Mouse (Mus musculus) gastrocnemius, postnatal 14 days (tissue): ENCODE results near the gene Adora2b. TPM values are rescaled to one million over a fixed set of nuclear protein-coding genes. Genes with fewer than 3 reads are reported as not detected.

Experiments used
- DNase-seq: peaks from one replicate; pipeline ENCODE4 v3.0.0; 2021; ENCODE audit warnings: mixed read lengths
- intact Hi-C: fragments of 180-260 bp; cut with DNase I; formaldehyde crosslinking; loops from one replicate; pipeline ENCODE4 v1.15.1; 2025; ENCODE audit warnings: low total_unique reads
- long read RNA-seq, 2 experiments: library from polyadenylated mRNA; stranded (forward); transcript quantifications; one replicate each; pipeline ENCODE4 v2.0.0; 2021
- total RNA-seq, 2 experiments: library from RNA; stranded (reverse); gene quantifications; 2 replicates each; pipeline ENCODE4 v1.2.3; 2021

Adora2b gene
- total RNA-seq, result 1 to 10 TPM in 1 of 2 experiments, under 1 TPM in 1; 0.57 to 1.4 TPM
- long read RNA-seq, experiment 1, result 0 reads
- long read RNA-seq, experiment 2, partial matches to known transcripts, result 0 of 3 reads
- long read RNA-seq, experiment 2, other reads (novel, unspliced or antisense), result 0 of 3 reads

DNA sequence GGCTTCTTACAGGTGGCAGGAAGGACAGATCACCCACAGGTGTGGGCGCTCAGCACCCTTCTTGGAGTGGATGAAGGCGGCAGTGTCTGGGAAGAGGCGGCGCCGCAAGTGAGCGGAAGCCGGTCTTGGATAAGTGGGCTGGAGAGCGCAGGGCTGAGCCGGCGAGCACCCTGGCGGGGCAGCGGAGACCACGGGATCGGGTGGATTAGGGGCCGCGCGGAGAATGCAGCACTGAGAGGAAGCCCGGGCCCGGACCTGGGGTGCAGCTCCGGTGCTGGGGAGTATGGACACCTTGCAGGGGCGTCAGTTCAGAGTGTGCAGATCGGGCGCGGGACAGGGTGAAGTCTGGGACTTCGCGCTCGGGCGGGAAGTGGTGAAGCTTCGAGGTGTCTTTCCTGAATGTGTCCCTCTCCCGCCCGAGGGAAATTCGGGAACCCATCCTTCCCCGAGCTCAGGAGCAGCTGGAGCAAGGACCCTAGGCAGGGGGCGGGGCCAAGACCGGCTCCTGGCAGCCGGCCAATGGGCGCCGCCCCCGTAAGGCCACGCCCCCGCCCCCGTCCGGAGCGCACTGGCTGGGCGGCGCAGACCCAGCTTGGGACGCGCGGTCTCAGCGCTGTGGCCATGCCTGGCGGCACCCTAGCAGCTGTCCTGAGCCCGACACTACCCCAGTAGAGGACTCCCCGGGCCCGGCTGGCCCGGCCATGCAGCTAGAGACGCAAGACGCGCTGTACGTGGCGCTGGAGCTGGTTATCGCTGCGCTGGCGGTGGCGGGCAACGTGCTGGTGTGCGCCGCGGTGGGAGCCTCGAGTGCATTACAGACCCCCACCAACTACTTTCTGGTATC, at the start of gene Adora2b:
Gene Adora2b (plus strand): TSS at position 584 of the 844 bp plus-strand sequence.
- DNase-seq, result peak; percentile 77
- intact Hi-C loops, result no loop called here

DNA sequence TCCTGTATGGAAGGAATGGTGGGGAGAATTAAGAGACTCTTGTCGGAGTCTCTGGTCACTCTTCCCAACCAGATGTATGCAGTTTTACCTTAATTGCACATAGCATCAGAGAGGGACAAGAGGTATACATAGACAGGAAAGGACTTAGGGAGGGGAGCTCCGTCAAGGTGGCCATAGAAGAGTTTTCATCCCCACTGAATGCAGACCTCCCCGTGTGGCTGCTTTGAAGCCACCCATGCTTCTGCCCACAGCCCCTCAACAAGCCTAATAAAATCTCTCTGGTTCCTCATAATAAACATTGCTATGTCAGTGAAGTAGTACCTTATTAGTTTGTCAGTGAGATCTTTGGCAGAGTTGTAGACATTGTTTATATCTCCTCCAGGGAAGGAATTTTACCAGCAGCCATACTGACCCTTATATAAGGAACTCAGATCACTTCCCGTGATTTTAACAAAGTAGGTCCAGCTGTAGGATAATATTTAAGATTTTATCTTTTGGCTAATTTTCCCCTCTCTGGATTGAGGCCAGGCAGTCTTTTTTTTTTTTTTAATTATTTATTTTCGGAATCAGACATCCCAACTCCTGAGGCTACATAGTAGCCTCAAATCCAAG, 47.8 kb upstream of the Adora2b start:
- intact Hi-C loops, result no loop called here
- no peak for DNase-seq

DNA sequence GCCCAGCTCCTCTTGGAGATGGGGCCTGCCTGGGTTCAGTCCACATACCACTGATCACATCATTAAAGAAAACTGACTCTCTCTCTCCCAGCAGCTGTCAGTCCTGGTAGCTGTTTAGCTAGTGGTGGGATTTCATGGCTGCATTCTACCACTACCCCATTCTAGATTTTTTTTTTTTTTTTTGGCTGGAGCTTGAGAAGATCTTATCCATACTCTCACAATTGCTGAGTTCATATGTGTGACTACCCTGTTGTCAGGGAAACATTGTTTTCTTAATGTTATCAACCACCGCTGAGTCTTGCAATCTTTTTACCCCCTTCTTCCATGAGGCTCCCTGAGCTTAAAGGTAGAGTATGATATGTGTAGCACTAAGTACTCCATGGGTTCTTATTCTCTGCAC, 46.1 kb upstream of the Adora2b start:
- DNase-seq, result no peak
- intact Hi-C loops, result no loop called here

- intact Hi-C loops, result no loop called here
- no peak for DNase-seq
These were observed 39.7 kb upstream of the Adora2b start for GRCm38 (mm10) chr11:62209111-62209510.

- no peak for DNase-seq
- intact Hi-C loops, result no loop called here
These were observed 38.9 kb upstream of the Adora2b start for GRCm38 (mm10) chr11:62209891-62210290.

- no peak for DNase-seq
- intact Hi-C loops, result no loop called here
These were observed 35.3 kb upstream of the Adora2b start for GRCm38 (mm10) chr11:62213384-62213989.

DNA sequence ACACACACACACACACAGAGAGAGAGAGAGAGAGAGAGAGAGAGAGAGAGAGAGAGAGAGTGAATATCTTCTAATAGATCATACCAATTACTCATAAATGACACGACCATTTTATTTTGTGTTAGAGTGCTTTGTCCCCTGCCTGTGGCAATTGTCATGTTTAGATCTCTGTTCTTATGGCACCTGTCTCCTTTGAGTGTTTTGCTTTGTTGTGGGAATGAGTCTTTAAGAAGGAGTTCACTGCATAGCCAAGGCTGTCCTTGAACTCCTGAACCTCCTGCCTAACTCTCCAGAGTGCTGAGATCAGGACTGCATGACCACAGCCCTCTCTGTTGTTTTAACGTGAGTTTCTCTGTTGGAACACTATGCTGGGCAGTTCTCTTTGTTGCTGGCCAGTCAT, 33.7 kb upstream of the Adora2b start:
- no peak for DNase-seq
- intact Hi-C loops, result no loop called here

DNA sequence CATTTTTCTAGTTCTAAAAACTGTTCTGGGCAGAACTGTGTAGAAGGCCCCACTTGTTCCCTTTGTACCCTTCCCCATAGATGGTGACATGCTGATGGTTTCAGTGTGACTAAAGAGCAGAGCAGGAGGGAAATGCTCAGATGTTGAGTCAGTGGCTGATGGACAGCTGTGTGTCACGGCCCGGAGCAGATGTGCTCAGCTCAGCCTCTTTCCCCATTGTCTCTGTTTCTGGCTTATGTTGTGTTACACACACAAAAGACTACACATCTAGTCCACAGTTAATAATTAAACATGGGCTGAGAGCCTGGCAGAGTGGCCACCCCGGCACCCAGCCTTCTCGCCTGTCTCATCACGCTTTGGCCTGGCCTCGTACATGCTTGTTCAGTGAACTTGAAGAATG, 31.0 kb upstream of the Adora2b start:
- no peak for DNase-seq
- intact Hi-C loops, result no loop called here

GRCm38 (mm10) chr11:62220756-62221510, 27.9 kb upstream of the Adora2b start:
- peak; percentile 17 for DNase-seq
- intact Hi-C loops, result no loop called here

DNA sequence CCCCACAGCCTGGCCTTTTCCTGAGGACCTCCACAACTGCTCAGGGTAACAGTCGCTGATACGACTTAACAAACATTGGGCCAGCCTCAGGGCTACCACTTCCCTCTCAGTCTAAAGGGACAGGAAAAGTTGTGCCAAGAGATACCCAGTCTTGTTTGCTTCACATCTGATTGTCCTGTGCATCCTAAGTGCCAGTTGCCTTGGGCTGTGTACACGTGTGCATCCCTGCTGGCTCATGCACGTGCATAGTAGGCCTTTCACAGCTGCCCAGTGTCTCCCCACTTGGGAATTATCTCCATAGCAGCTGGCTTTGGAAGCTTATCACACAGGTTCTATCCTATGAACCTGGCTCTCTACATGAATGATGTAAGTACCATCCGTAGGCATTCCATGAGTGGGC, 25.4 kb upstream of the Adora2b start:
- no peak for DNase-seq
- intact Hi-C loops, result no loop called here

- intact Hi-C loops, result no loop called here
- peak; percentile 36 for DNase-seq
These were observed 24.8 kb upstream of the Adora2b start for GRCm38 (mm10) chr11:62223962-62224361.

DNA sequence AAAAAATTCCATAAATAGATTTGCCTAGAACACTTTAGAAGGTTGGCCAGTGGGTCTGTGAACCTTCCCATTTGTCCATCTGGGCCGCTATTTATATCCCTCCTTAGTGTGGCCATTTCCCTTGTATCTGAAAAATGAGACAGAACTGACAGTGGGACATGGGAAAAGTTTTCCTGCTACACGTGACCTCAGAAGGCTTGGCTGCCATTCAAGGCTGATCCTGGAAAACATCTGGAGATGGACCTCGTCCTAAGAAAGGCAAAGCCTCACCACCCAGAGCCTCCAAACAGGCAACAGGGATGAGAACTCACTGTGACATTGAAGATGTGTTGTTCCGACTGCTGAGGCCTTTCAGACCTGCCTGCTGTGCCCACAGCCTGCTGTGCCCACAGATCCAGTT, 24.0 kb upstream of the Adora2b start:
- intact Hi-C loops, result no loop called here
- DNase-seq, result no peak

DNA sequence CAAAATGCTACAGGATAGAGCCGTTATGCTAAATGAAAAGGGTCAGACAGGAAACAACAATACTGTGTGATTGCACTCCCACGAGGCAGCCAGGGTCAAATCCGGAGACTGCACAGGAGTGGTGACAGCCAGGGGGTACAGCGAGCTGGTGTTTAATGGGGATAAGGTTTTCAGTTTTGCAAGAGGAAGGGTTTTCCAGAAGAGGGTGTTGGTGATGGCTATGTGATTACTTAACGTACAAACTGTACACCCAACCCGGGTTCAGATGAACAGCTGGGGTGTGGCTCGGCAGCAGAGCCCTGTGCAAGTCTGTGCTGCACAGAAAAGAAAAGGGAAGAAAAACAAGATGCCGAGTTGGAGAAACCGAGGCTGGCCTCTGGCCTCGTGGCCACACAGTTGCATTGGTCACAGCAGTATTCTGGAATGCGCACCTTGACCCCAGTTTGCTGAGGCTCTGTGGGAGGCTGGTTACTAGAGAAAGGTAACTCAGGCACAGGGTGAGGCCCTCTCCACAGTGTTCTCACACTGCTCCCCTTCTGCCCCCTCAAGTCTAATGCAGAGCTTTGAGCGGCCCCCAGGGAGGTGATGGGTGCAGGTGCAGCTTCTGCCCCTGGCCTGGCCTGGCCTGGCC, 8.0 kb upstream of the Adora2b start:
- intact Hi-C loops, result no loop called here
- no peak for DNase-seq

- intact Hi-C loops, result no loop called here
- DNase-seq, result no peak
These were observed 4.9 kb upstream of the Adora2b start for GRCm38 (mm10) chr11:62243871-62244270.

GRCm38 (mm10) chr11:62244471-62244870, 4.3 kb upstream of the Adora2b start:
- DNase-seq, result no peak
- intact Hi-C loops, result no loop called here

DNA sequence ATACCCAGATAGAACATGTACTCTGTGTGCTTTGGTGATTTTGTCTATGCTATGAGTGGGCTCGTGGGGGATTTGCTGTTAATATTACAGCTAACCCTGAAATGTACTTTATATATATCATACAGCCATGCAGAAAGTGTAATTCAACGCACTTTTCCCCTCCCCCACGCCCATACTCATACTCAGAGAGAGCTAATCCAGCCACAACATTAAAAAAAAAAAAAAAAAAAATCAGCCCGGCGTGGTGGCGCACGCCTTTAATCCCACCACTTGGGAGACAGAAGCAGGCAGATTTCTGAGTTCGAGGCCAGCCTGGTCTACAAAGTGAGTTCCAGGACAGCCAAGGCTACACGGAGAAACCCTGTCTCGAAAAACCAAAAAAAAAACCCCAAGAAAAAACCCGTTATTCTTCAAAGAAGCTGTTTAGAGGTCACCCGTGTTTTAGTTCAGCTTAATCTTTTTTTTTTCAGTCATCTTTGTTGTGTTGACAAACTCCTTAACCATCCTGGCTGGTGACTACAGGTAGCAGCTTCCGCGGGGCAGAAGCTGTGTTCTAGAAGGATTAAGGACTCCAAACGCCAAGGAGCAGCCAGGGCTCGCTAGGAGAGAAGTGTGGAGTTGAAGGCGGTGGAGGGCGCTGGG, 904 bp upstream of the Adora2b start:
- intact Hi-C loops, result no loop called here
- no peak for DNase-seq

GRCm38 (mm10) chr11:62249266-62250037, 668 bp downstream of the Adora2b start:
- DNase-seq, result no peak
- intact Hi-C loops, result no loop called here

DNA sequence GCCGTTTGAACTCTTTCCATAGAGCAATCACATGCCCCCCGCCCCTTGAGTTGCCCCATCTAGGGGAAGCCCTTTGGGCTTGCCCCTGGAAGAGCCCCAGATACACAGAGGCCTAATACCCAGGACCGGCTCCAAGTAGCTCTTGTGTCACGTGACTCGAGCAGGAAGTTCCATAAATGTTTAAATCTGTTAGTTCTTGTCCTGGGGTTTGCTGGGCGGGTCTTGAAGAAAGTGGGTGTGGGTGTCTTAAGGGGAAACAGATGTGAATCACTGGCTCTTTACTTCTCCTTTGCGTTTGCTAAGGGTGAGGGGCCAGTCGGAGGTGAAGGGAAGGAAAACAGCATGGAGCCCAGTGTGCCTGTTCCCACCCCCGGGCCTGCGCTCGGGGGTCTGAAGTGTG, 2.3 kb downstream of the Adora2b start:
- intact Hi-C loops, result no loop called here
- DNase-seq, result no peak
